Mouse (Mus musculus) brain, embryonic 14.5 days (tissue): ENCODE measurements around the gene Nrp2. TPM values are rescaled to one million over a fixed set of nuclear protein-coding genes. Genes with fewer than 3 reads are reported as not detected.

Experiments
- DNase-seq: peaks from one replicate; pipeline ENCODE4 v3.0.0-alpha.2; 2011; ENCODE audit warnings: low read depth
- CTCF ChIP-seq: fragments of 200-500 bp; IDR thresholded peaks from 2 replicates; pipeline ENCODE4 v1.5.1; 2012; ENCODE audit warnings: inconsistent platforms, mild to moderate bottlenecking, moderate library complexity, borderline replicate concordance; ENCODE audit not compliant: insufficient read depth, insufficient read length; ENCODE audit errors: extremely low read depth
- POLR2A ChIP-seq: fragments of 200-500 bp; IDR thresholded peaks from 2 replicates; pipeline ENCODE4 v1.6.1; 2012; ENCODE audit warnings: mild to moderate bottlenecking, inconsistent platforms, borderline replicate concordance; ENCODE audit not compliant: poor library complexity, insufficient read depth, insufficient read length, severe bottlenecking; ENCODE audit errors: extremely low read depth
- polyA plus RNA-seq: library from polyadenylated mRNA; depleted of rRNA; stranded (reverse); fragments of >200 nt; gene quantifications from 2 replicates; pipeline ENCODE4 v1.2.3, GENCODE M21; 2012

Gene Nrp2
- polyA plus RNA-seq, 1 experiment, result 66.5 TPM

GRCm38 (mm10) chr1:62796038-62796647 lies 93.1 kb downstream of the Nrp2 start:
- DNase-seq, result peak; percentile 86
- no peak for TF ChIP-seq CTCF
- TF ChIP-seq POLR2A, result no peak

- no peak for TF ChIP-seq POLR2A
- TF ChIP-seq CTCF, result no peak
- DNase-seq, result no peak
These were observed 96.3 kb downstream of the Nrp2 start for GRCm38 (mm10) chr1:62799427-62799826.

- no peak for DNase-seq
- TF ChIP-seq POLR2A (no peak), CTCF (no peak)
These were observed 97.3 kb downstream of the Nrp2 start for GRCm38 (mm10) chr1:62800351-62800750.

GRCm38 (mm10) chr1:62801429-62801828 lies 98.3 kb downstream of the Nrp2 start:
- DNase-seq, result no peak
- no peak for TF ChIP-seq POLR2A
- no peak for TF ChIP-seq CTCF

- no peak for TF ChIP-seq POLR2A
- TF ChIP-seq CTCF, result no peak
- no peak for DNase-seq
These were observed 98.8 kb downstream of the Nrp2 start for GRCm38 (mm10) chr1:62801842-62802241.

- DNase-seq, result no peak
- no peak for TF ChIP-seq CTCF
- no peak for TF ChIP-seq POLR2A
These were observed 100.5 kb downstream of the Nrp2 start for GRCm38 (mm10) chr1:62803544-62803943.

- peak; percentile 55 for DNase-seq
- TF ChIP-seq POLR2A (no peak), CTCF (no peak)
These were observed 102.9 kb downstream of the Nrp2 start for GRCm38 (mm10) chr1:62806014-62806413.

GRCm38 (mm10) chr1:62808395-62808794 lies 105.3 kb downstream of the Nrp2 start:
- no peak for DNase-seq

GRCm38 (mm10) chr1:62809601-62810228 lies 106.6 kb downstream of the Nrp2 start:
- no peak for DNase-seq
- no peak for TF ChIP-seq POLR2A
- TF ChIP-seq CTCF, result no peak

More at GRCm38 (mm10) chr1:62808395-62808794, 105.3 kb downstream of the Nrp2 start:
- no peak for TF ChIP-seq POLR2A
- no peak for TF ChIP-seq CTCF

GRCm38 (mm10) chr1:62811141-62811540 lies 108.1 kb downstream of the Nrp2 start:
- TF ChIP-seq CTCF (no peak), POLR2A (no peak)
- DNase-seq, result no peak

- no peak for DNase-seq
- TF ChIP-seq CTCF (no peak), POLR2A (no peak)
These were observed 109.9 kb downstream of the Nrp2 start for GRCm38 (mm10) chr1:62812701-62813684.
